ENCODE assay signal across 13 mouse cellular contexts in genomic region chr2:127435554-127435953, GRCm38 (mm10). TPM values are rescaled to one million over a fixed set of nuclear protein-coding genes. Genes with fewer than 3 reads are reported as not detected.
"Had no signal": no experiment of that assay in that cellular context is flagged by ENCODE, and none has a peak within 500 bp of the region (broad histone marks: within the 10 kb centered on the region; RNA-seq: fewer than 3 reads in every experiment).

No protein-coding gene starts in this region.

- H3K4me2 ChIP-seq: lung, embryonic 15.5 days; midbrain, embryonic 11.5 days; midbrain, embryonic 13.5 days; midbrain, embryonic 15.5 days; neural tube, embryonic 12.5 days; stomach, embryonic 15.5 days had no signal

- ATAC-seq: lung, postnatal 0 days; midbrain, embryonic 13.5 days; midbrain, embryonic 15.5 days had no signal

- DNase-seq: right cerebral cortex, postnatal 14 days had no signal

- H3K36me3 ChIP-seq: lung, embryonic 15.5 days had no signal

- H3K27ac ChIP-seq: lung, embryonic 15.5 days; macrophage; midbrain, embryonic 13.5 days; midbrain, embryonic 15.5 days; neural tube, embryonic 12.5 days; stomach, embryonic 15.5 days; stomach, postnatal 0 days had no signal

- H3K4me1 ChIP-seq: lung, embryonic 15.5 days; midbrain, embryonic 13.5 days; midbrain, embryonic 15.5 days; neural tube, embryonic 12.5 days; stomach, embryonic 15.5 days had no signal

- H3K27me3 ChIP-seq: lung, embryonic 15.5 days; midbrain, embryonic 13.5 days; midbrain, embryonic 15.5 days; neural tube, embryonic 12.5 days; stomach, embryonic 15.5 days had no signal

- H3K9ac ChIP-seq: lung, embryonic 15.5 days; midbrain, embryonic 13.5 days; midbrain, embryonic 15.5 days; neural tube, embryonic 12.5 days; stomach, embryonic 15.5 days had no signal

- H3K4me3 ChIP-seq: lung, embryonic 15.5 days; megakaryocyte, embryonic 14.5 days; midbrain, embryonic 13.5 days; midbrain, embryonic 15.5 days; neural tube, embryonic 12.5 days; stomach, embryonic 15.5 days had no signal

- H3K9me3 ChIP-seq: lung, embryonic 15.5 days; megakaryocyte, embryonic 14.5 days; midbrain, embryonic 13.5 days; midbrain, embryonic 15.5 days; neural tube, embryonic 12.5 days; stomach, embryonic 15.5 days had no signal

RNA-seq across cellular contexts. Expression of gene Gpat2, which starts 10.6 kb away (rescaled TPM):
- total RNA-seq: monocyte, adult 5-6 weeks; neutrophil, adult 5-6 weeks had no signal
- polyA plus RNA-seq: macrophage had no signal
